Mouse (Mus musculus): Measurements from ENCODE around the gene Thoc6.

Thoc6 gene

DNA sequence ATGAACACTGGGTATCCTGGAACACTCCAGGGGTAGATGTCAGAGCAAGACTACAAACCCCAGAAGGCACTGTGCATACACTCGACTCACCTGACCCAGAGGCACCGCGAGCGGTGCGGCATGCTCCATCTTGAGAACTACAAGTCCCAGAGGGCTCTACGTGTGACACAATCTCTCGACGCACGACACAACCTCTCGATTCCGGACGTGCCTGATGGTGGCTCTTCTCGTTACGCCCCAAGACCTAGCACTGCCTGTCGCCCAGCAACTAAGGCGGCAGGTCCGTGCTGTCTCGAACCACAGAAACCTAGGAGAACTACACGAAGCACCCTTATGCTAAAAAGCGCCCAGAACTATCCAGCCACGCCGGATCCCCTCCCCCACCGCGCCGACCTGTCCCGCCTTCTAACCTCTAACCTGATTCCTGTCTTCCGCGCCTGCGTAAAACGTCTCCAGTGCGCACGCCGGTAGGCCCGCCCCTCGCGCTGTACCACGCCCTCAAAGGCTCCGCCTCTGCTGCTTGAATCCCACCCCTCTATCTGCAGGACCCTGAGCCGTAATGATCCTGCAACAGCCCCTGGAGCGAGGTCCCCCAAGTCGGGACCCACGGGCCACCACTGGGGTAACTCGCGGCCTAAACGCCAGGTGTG, at the start of gene Thoc6, which contains the start of gene Hcfc1r1:
Gene Thoc6 (minus strand): TSS at position 459 of the 650 bp plus-strand sequence.
Gene Hcfc1r1 (plus strand): TSS at position 173 of the 650 bp plus-strand sequence.
- peak; percentile 85 for DNase-seq (ENCODE audit: low read depth)

DNA sequence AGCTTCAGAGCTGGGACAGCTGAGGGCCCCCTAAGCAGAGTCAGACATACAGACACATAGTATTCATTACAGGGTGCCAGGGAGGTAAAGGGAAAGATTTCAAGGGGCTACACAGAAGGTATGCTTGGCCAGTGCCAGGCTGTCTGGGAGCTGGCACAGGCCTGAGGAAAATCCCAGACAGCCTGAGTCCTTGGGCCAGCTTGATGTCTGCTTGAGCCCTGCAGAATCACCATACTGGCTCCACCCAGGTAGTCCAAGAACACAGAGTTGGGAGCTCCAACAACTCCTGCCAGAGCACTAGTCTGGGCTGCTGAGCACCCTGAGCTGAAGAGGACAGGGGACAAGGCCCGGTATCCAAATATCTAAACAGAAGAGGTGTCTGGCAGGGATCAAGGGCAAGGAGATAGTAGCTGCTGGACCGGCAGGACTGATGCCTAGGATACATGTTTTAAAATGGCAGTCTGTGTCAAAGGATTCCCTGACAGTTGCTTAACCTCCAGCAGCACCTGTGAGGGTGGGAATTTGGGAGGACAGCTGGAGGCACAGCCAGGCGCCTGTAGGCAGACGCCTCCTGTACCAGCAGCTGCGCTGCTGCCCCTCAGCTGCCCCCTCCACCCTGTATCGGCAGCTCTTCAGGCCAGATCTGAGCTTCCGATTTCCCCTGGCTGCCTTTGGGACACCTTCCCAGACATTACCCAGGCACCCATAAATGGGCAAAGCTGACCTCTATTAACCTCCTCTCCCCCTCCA, 48.9 kb upstream of the Thoc6 start, which contains the start of gene 1520401A03Rik:
Gene 1520401A03Rik (minus strand): TSS at position 408 of the 750 bp plus-strand sequence.
- no peak for DNase-seq (ENCODE audit: low read depth)

- no peak for DNase-seq (ENCODE audit: low read depth)
Measured at GRCm38 (mm10) chr17:23721886-23722285, 48.2 kb upstream of the Thoc6 start.

GRCm38 (mm10) chr17:23719455-23719854, 45.8 kb upstream of the Thoc6 start:
- no peak for DNase-seq (ENCODE audit: low read depth)

DNA sequence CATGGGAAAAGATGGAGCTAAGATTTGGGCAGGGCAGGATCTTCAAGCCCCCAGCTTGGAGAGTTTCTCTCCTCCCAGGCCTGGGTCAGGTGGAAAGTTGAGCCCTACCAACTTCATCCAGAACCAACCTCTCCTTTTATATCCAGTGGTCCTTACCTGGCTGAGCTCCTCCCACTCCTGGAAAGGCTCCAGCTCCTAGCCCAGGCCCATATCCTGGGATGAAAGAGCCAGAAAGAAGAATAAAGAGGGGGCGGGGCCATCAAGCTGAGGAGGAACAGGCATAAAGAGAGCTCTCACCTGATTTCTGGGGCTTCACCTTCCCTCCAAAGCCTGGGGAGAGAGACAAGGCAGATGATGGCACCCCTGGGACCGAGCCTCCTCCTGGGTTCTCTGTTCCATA, 43.3 kb upstream of the Thoc6 start:
- DNase-seq (ENCODE audit: low read depth) = no peak

DNA sequence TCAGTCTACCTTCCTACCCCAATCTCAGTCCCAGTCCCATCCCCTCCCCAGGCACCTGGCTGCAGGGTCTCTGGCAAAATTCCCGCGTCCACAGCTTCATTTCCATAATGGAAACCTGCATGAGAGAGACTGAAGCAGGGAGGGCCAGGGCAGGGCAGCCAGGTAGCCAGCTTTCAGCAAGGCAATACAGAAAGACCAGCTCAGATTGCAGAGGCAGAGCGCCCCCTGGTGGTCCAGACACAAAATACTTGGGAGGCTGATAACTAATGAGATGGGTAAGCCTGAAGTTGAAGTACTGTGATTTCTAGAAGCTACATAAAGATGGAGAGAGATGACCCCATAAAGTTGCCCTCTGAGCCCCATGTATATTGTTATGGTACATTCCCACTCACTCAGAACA, 32.5 kb upstream of the Thoc6 start:
- peak; percentile 57 for DNase-seq (ENCODE audit: low read depth)

DNA sequence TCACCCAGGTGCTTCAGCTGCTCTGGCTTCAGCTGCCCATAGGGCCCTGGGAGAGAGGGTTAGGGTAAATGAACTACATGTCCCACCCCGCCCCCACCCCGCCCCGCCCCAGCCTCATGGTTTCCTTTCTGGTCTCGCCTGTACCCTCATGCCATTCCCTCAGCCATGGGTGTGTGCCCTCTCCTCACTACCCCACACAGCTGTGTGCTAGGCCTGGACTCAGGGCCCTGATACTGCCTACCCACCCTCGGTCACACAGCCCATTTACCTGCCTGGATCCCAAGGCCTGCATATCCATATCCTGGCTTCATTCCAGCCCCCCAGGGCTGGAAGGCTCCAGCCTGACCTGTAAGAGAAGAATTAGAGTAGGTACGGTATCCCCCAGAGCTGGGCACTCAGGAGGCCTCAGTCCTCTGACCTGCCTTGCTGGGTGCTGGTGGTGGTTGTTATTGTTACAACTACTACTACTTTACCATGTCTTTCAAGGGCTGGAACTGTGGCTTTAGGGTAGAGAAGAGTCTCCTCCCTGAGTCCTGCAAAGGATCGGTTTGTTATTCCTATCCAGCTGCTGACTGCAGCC, 31.9 kb upstream of the Thoc6 start:
- DNase-seq (ENCODE audit: low read depth) = no peak

- no peak for DNase-seq (ENCODE audit: low read depth)
Measured at GRCm38 (mm10) chr17:23704741-23705140, 31.1 kb upstream of the Thoc6 start.

DNA sequence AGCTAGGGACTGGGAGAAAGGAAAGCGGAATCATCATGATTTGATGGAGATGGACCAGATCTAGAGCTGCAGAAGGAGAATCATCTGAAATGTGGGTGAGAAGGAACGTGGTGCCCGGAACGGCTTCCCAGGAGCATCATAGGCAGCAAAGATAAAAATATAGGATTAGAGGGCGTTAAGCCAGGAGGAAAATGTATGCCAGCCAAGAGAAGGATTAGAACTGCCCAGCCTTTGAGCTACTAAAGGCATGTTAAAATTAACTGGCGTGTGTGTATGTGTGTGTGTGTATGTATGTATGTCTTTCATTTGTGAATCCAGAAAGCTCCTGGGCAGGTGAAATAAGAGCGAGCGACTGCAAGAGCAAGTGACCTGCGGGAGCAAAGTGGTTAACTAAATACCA, 29.6 kb upstream of the Thoc6 start:
- no peak for DNase-seq (ENCODE audit: low read depth)

DNA sequence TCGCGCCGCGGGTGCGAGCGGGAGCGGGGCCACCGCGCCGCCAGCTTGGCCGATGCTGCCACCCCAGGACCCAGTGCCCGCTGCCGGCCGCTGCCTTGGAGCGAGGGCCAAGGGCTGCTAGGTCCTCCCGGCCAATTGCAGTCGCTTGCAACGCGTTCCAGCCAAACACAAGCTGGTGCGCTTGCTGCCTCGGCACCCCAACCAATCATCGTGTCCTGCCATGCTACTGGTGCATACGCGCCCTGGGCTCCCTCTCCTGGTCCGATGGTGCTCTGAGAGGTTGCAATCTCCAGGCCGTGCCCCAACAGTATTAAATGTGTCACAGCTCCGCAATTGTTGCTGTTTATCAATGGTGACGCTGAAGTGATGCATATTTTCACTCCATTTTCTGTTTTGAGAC, 26.4 kb upstream of the Thoc6 start:
- DNase-seq (ENCODE audit: low read depth) = peak; percentile 85

- DNase-seq (ENCODE audit: low read depth) = no peak
Measured at GRCm38 (mm10) chr17:23699131-23700077, 25.7 kb upstream of the Thoc6 start.

GRCm38 (mm10) chr17:23695801-23696200, 22.1 kb upstream of the Thoc6 start:
- no peak for DNase-seq (ENCODE audit: low read depth)

DNA sequence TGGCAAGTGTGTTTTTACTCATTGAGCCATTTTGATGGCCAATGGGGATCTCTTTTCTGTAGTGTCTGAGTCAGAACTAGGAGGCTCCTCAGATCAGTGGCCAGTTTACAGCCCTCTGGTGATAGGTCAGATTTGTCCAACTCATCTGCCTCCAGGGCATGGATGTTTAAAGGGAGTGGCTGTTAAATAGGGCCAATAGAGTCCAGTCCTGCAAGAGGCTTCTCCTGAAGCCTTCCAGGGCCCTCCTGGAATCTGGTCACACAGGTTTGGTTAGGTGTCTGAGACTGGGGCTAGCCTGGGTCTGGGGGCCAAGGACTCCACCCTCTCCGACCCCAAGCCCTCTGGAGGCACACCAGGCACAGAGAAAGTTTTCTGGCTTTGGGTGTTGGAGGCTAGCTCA, 20.8 kb upstream of the Thoc6 start:
- no peak for DNase-seq (ENCODE audit: low read depth)

- DNase-seq (ENCODE audit: low read depth) = no peak
Measured at GRCm38 (mm10) chr17:23683856-23684672, 10.4 kb upstream of the Thoc6 start, which contains the start of gene Cldn9. Gene Cldn9 (minus strand): TSS chr17:23684026.

- DNase-seq (ENCODE audit: low read depth) = no peak
Measured at GRCm38 (mm10) chr17:23683226-23683625, 9.5 kb upstream of the Thoc6 start.

- no peak for DNase-seq (ENCODE audit: low read depth)
Measured at GRCm38 (mm10) chr17:23682530-23682929, 8.8 kb upstream of the Thoc6 start.

- no peak for DNase-seq (ENCODE audit: low read depth)
Measured at GRCm38 (mm10) chr17:23682092-23682491, 8.4 kb upstream of the Thoc6 start.

GRCm38 (mm10) chr17:23681086-23681485, 7.4 kb upstream of the Thoc6 start:
- DNase-seq (ENCODE audit: low read depth) = no peak

GRCm38 (mm10) chr17:23680336-23680735, 6.7 kb upstream of the Thoc6 start:
- no peak for DNase-seq (ENCODE audit: low read depth)

- DNase-seq (ENCODE audit: low read depth) = no peak
Measured at GRCm38 (mm10) chr17:23679127-23679835, 5.6 kb upstream of the Thoc6 start, which contains the start of gene Cldn6. Gene Cldn6 (plus strand): TSS chr17:23679249.
